Mouse (Mus musculus) erythroblast, embryonic 14.5 days (primary cell): Measurements from ENCODE around the gene Pknox2.

Source experiments
- GATA1 ChIP-seq: IDR thresholded peaks from 2 replicates; pipeline ENCODE4 v1.6.1; 2012; ENCODE audit warnings: low read length, inconsistent platforms, mixed read lengths
- TAL1 ChIP-seq: IDR thresholded peaks from 3 replicates; pipeline ENCODE4 v1.6.1; 2012; ENCODE audit warnings: low read length, inconsistent platforms, mixed read lengths

- TF ChIP-seq GATA1 (no peak), TAL1 (no peak)
These were observed 227.7 kb downstream of the Pknox2 start for GRCm38 (mm10) chr9:36919472-36919871.
